Mouse (Mus musculus): ENCODE data around the gene Car15. TPM values are rescaled to one million over a fixed set of nuclear protein-coding genes. Genes with fewer than 3 reads are reported as not detected.

The Car15 gene
- polyA plus RNA-seq, 1 experiment from 2014 or later = 3.2 TPM

DNA sequence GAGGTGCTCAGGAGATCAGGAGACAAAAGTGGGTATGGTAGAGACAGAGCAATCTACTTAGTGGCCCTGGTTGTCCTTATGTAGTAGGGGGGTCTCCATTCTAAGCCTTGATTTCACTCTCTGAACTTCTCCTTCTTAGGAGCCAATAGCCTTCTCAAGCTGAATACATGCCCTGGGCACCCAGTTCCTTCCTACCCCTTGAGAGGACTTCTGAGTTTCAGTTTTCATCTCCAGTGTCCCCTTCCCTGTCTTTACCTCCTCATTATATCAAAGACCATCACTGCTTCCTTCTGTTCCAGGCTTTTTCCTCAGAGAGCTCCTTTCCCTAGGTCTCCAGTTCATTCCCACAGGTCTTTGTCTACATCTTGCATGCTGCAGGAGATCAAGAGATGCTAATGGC is 41.6 kb downstream of the Car15 start:
- H3K27me3 ChIP-seq (ENCODE audit: control insufficient read depth, insufficient read depth, low read length) = peaks cover 59% of the 10 kb centered on the region
- peaks cover 8% of the 10 kb centered on the region; the same call in 1 of the 2 replicates for H3K4me1 ChIP-seq (ENCODE audit: control insufficient read depth, insufficient read depth, low read length)
- DNase-seq (ENCODE audit: low spot score) (no peak), ATAC-seq (ENCODE audit: insufficient read depth, low FRiP score, low TSS enrichment) (no peak)
- H3K9me3 ChIP-seq (ENCODE audit: control insufficient read depth, low read length) = no peaks in the 10 kb centered on the region
- no peaks in the 10 kb centered on the region; the same call in 1 of the 2 replicates for H3K36me3 ChIP-seq (ENCODE audit: control insufficient read depth, insufficient read depth, low read length)
- peak overlapping the region; percentile 65 for H3K4me2 ChIP-seq (ENCODE audit: low read depth)
- peak overlapping the region; percentile 73 for H3K9ac ChIP-seq (ENCODE audit: low read length)
- H3K27ac ChIP-seq (ENCODE audit: low read depth, low read length) = no peak overlapping the region
- H3K4me3 ChIP-seq (ENCODE audit: low read depth, low read length) = peak overlapping the region; percentile 55

DNA sequence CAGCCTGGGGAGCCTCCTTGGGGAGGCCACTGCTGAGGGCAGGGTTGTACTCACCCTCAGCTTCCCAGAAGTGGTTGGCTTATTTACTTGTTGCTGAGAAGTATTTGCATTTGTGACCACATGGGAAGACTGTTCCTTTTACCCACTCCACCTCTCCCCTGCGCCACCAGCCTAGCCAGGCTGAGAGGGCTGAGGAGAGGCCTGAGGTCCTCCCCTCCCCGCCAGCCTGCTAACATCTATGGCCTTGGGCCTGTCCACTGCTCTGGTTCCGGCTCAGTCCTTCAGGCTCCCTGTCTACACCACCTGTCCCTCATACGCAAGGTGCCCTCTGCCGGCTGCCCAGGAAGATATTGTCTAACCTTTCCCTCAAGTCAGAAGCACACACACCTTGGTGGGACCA is 42.5 kb downstream of the Car15 start:
- Histone ChIP-seq H3K4me2 (ENCODE audit: low read depth) (no peak overlapping the region), H3K27me3 (ENCODE audit: control insufficient read depth, insufficient read depth, low read length) (peaks cover 50% of the 10 kb centered on the region), H3K9ac (ENCODE audit: low read length) (no peak overlapping the region), H3K36me3 (ENCODE audit: control insufficient read depth, insufficient read depth, low read length) (no peaks in the 10 kb centered on the region; the same call in 1 of the 2 replicates), H3K27ac (ENCODE audit: low read depth, low read length) (no peak overlapping the region), H3K4me1 (ENCODE audit: control insufficient read depth, insufficient read depth, low read length) (peaks cover 8% of the 10 kb centered on the region; the same call in 1 of the 2 replicates), H3K9me3 (ENCODE audit: control insufficient read depth, low read length) (no peaks in the 10 kb centered on the region), H3K4me3 (ENCODE audit: low read depth, low read length) (no peak overlapping the region)
- ATAC-seq (ENCODE audit: insufficient read depth, low FRiP score, low TSS enrichment) (no peak), DNase-seq (ENCODE audit: low spot score) (no peak)
- 62% methylated on average over 5 of the region's 5 CpGs for WGBS

DNA sequence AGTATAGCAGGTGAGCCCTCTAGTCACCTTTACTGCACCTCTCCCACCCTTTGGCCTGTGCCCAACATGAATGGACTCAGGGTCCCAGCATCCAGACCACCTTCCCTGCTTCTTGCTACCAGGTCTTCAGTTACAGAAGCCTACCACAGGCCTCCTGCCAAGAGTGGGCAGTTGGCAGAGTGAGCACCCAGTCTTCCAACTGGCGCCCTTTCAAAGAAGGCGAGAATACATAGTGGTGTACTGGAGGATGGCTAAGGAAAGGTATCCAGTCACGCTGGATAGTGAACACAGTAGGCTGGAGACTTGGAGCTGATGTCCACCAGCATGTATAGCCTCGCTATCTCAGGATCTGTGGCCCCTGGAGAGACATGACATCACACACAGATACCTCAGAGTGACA is 44.1 kb downstream of the Car15 start:
- no peaks in the 10 kb centered on the region for H3K9me3 ChIP-seq (ENCODE audit: control insufficient read depth, low read length)
- ATAC-seq (ENCODE audit: insufficient read depth, low FRiP score, low TSS enrichment) (no peak), DNase-seq (ENCODE audit: low spot score) (no peak)
- peaks cover 36% of the 10 kb centered on the region for H3K27me3 ChIP-seq (ENCODE audit: control insufficient read depth, insufficient read depth, low read length)
- H3K27ac ChIP-seq (ENCODE audit: low read depth, low read length) = no peak overlapping the region
- H3K9ac ChIP-seq (ENCODE audit: low read length) = no peak overlapping the region
- peaks cover 5% of the 10 kb centered on the region for H3K36me3 ChIP-seq (ENCODE audit: control insufficient read depth, insufficient read depth, low read length)
- H3K4me2 ChIP-seq (ENCODE audit: low read depth) = no peak overlapping the region
- H3K4me1 ChIP-seq (ENCODE audit: control insufficient read depth, insufficient read depth, low read length) = peaks cover 8% of the 10 kb centered on the region; the same call in 1 of the 2 replicates
- H3K4me3 ChIP-seq (ENCODE audit: low read depth, low read length) = no peak overlapping the region
- WGBS = 88% methylated on average over 4 of the region's 4 CpGs

GRCm38 (mm10) chr16:17792728-17793127 is 45.4 kb downstream of the Car15 start:
- DNase-seq (ENCODE audit: low spot score) (no peak), ATAC-seq (ENCODE audit: insufficient read depth, low FRiP score, low TSS enrichment) (no peak)
- H3K4me1 ChIP-seq (ENCODE audit: control insufficient read depth, insufficient read depth, low read length) = no peaks in the 10 kb centered on the region
- H3K36me3 ChIP-seq (ENCODE audit: control insufficient read depth, insufficient read depth, low read length) = peaks cover 7% of the 10 kb centered on the region
- 68% methylated on average over 3 of the region's 3 CpGs for WGBS
- H3K9ac ChIP-seq (ENCODE audit: low read length) = no peak overlapping the region
- H3K9me3 ChIP-seq (ENCODE audit: control insufficient read depth, low read length) = no peaks in the 10 kb centered on the region
- no peak overlapping the region for H3K4me2 ChIP-seq (ENCODE audit: low read depth)
- H3K27ac ChIP-seq (ENCODE audit: low read depth, low read length) = no peak overlapping the region
- peaks cover 23% of the 10 kb centered on the region for H3K27me3 ChIP-seq (ENCODE audit: control insufficient read depth, insufficient read depth, low read length)
- no peak overlapping the region for H3K4me3 ChIP-seq (ENCODE audit: low read depth, low read length)

DNA sequence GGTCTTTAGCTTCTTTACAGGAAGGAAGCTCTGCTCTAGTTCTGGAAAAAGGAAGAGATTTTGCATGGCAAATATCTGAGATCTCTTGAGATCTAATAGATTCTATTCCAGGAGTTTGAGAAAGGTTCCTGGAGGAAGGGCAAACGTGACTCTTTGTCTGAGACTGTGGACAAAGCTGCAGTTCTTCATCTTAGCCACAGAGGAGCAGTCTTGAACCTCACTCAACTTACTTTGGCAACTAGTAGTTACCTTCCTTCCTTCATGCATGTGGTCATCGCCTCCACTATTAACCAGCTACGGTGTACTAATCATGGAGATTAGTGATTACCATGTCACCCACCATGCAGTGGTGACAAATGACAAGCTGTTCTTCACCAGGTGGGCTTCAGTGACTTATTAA is 52.8 kb downstream of the Car15 start:
- no peaks in the 10 kb centered on the region for H3K4me1 ChIP-seq (ENCODE audit: control insufficient read depth, insufficient read depth, low read length)
- H3K36me3 ChIP-seq (ENCODE audit: control insufficient read depth, insufficient read depth, low read length) = peaks cover 11% of the 10 kb centered on the region
- ATAC-seq (ENCODE audit: insufficient read depth, low FRiP score, low TSS enrichment) = no peak
- no peak overlapping the region for H3K4me2 ChIP-seq (ENCODE audit: low read depth)
- H3K9me3 ChIP-seq (ENCODE audit: control insufficient read depth, low read length) = no peaks in the 10 kb centered on the region
- H3K27ac ChIP-seq (ENCODE audit: low read depth, low read length) = no peak overlapping the region
- H3K9ac ChIP-seq (ENCODE audit: low read length) = no peak overlapping the region
- H3K27me3 ChIP-seq (ENCODE audit: control insufficient read depth, insufficient read depth, low read length) = no peaks in the 10 kb centered on the region
- no peak overlapping the region for H3K4me3 ChIP-seq (ENCODE audit: low read depth, low read length)
- 61% methylated on average over 3 of the region's 3 CpGs for WGBS
- no peak for DNase-seq (ENCODE audit: low spot score)

Other genes starting within 250 kb of the Car15 start
- 41.2 and 45.3 TPM in 2 replicates for gene Smpd4, start 219.0 kb downstream of the Car15 start, polyA plus RNA-seq (2014; fragmentation: Nextera tagmentation; extraction: Ambion mirVana)
- gene Ccdc74a, start 191.9 kb downstream of the Car15 start, polyA plus RNA-seq (2014; fragmentation: Nextera tagmentation; extraction: Ambion mirVana) = 3.5 and 4.7 TPM in 2 replicates
- 40.2 and 40.4 TPM in 2 replicates for gene Med15, start 105.5 kb downstream of the Car15 start, polyA plus RNA-seq (2014; fragmentation: Nextera tagmentation; extraction: Ambion mirVana)
- gene Klhl22, start 78.7 kb downstream of the Car15 start, polyA plus RNA-seq (2014; fragmentation: Nextera tagmentation; extraction: Ambion mirVana) = 62.1 and 62.4 TPM in 2 replicates
- 9.5 and 13.1 TPM in 2 replicates for gene Scarf2, start 41.1 kb downstream of the Car15 start, polyA plus RNA-seq (2014; fragmentation: Nextera tagmentation; extraction: Ambion mirVana)
- 0.19 and 0.36 TPM in 2 replicates for gene B830017H08Rik, start 5.2 kb downstream of the Car15 start, polyA plus RNA-seq (2014; fragmentation: Nextera tagmentation; extraction: Ambion mirVana)
- gene Gm20518, start 53.3 kb upstream of the Car15 start, polyA plus RNA-seq (2014; fragmentation: Nextera tagmentation; extraction: Ambion mirVana) = 0.09 and 0.36 TPM in 2 replicates
- 0.05 and 0.08 TPM in 2 replicates for gene Tssk1, start 55.9 kb upstream of the Car15 start, polyA plus RNA-seq (2014; fragmentation: Nextera tagmentation; extraction: Ambion mirVana)
- gene Dgcr2, start 60.2 kb upstream of the Car15 start, polyA plus RNA-seq (2014; fragmentation: Nextera tagmentation; extraction: Ambion mirVana) = 95.0 and 110 TPM in 2 replicates
- gene Tssk2, start 60.3 kb upstream of the Car15 start, polyA plus RNA-seq (2014; fragmentation: Nextera tagmentation; extraction: Ambion mirVana) = 0.28 TPM in 1 of 2 replicates, not detected in the other
- gene Ess2, start 73.0 kb upstream of the Car15 start, polyA plus RNA-seq (2014; fragmentation: Nextera tagmentation; extraction: Ambion mirVana) = 42.0 and 45.1 TPM in 2 replicates
- not detected in 2 replicates for gene Gsc2, start 76.7 kb upstream of the Car15 start, polyA plus RNA-seq (2014; fragmentation: Nextera tagmentation; extraction: Ambion mirVana)
- gene Slc25a1, start 89.9 kb upstream of the Car15 start, polyA plus RNA-seq (2014; fragmentation: Nextera tagmentation; extraction: Ambion mirVana) = 127 and 131 TPM in 2 replicates
- gene Vpreb2, start 142.1 kb upstream of the Car15 start, polyA plus RNA-seq (2014; fragmentation: Nextera tagmentation; extraction: Ambion mirVana) = not detected in 2 replicates
- 142 and 147 TPM in 2 replicates for gene Dgcr6, start 214.5 kb upstream of the Car15 start, polyA plus RNA-seq (2014; fragmentation: Nextera tagmentation; extraction: Ambion mirVana)

All from neural tube, embryonic 11.5 days (tissue).